Mouse (Mus musculus) midbrain, embryonic 13.5 days (tissue): ENCODE data around the gene Miga1. TPM values are rescaled to one million over a fixed set of nuclear protein-coding genes. Genes with fewer than 3 reads are reported as not detected.
"Not testable (repeated sequence)": the region's sequence is repeated elsewhere in the genome, so short reads cannot be mapped to it uniquely, and the experiment has no call there.

ENCODE experiments used
- ATAC-seq: fragments of 200-750 bp; cut with Nextera tagmentation; 2 replicates; pipeline ENCODE4 v1.8.0; 2017; ENCODE audit warnings: mild to moderate bottlenecking, moderate TSS enrichment, moderate library complexity
- H3K27ac ChIP-seq: fragments of 300-500 bp; sonication (generic); 2 replicates; pipeline ENCODE4 v1.5.1; 2015; ENCODE audit warnings: inconsistent platforms, mild to moderate bottlenecking, moderate library complexity
- H3K27me3 ChIP-seq: fragments of 300-500 bp; sonication (generic); 2 replicates; pipeline ENCODE4 v1.6.1; 2015; ENCODE audit warnings: mild to moderate bottlenecking, inconsistent platforms
- H3K36me3 ChIP-seq: fragments of 300-500 bp; sonication (generic); 2 replicates; pipeline ENCODE4 v1.6.1; 2015; ENCODE audit warnings: mild to moderate bottlenecking, inconsistent platforms
- H3K4me1 ChIP-seq: fragments of 300-500 bp; sonication (generic); replicated peaks from 2 replicates; pipeline ENCODE4 v1.6.1; 2015; ENCODE audit warnings: inconsistent platforms
- H3K4me2 ChIP-seq: fragments of 300-500 bp; sonication (generic); replicated peaks from 2 replicates; pipeline ENCODE4 v1.6.1; 2015; ENCODE audit warnings: moderate library complexity, mild to moderate bottlenecking, inconsistent platforms
- H3K4me3 ChIP-seq: fragments of 300-500 bp; sonication (generic); replicated peaks from 2 replicates; pipeline ENCODE4 v1.5.1; 2015; ENCODE audit warnings: mild to moderate bottlenecking, inconsistent platforms
- H3K9ac ChIP-seq: fragments of 300-500 bp; sonication (generic); replicated peaks from 2 replicates; pipeline ENCODE4 v1.6.1; 2015; ENCODE audit warnings: mild to moderate bottlenecking, inconsistent platforms
- H3K9me3 ChIP-seq: fragments of 300-500 bp; sonication (generic); 2 replicates; pipeline ENCODE4 v1.6.1; 2016; ENCODE audit warnings: mild to moderate bottlenecking, inconsistent platforms
- WGBS: fragments of 180-500 bp; shearing (Covaris S2); methylation state at CpG from one replicate; pipeline ENCODE4 v1.1.7; 2015; 5-methylcytosine and 5-hydroxymethylcytosine counted together
- polyA plus RNA-seq: library from polyadenylated mRNA; unstranded; fragments of >200 nt; fragmentation: Nextera tagmentation; extraction: Ambion mirVana; gene quantifications from 2 replicates; pipeline ENCODE4 v1.2.1, GENCODE M21; 2015

Gene Miga1
- polyA plus RNA-seq, 1 experiment from 2014 or later: 18.1 TPM

DNA sequence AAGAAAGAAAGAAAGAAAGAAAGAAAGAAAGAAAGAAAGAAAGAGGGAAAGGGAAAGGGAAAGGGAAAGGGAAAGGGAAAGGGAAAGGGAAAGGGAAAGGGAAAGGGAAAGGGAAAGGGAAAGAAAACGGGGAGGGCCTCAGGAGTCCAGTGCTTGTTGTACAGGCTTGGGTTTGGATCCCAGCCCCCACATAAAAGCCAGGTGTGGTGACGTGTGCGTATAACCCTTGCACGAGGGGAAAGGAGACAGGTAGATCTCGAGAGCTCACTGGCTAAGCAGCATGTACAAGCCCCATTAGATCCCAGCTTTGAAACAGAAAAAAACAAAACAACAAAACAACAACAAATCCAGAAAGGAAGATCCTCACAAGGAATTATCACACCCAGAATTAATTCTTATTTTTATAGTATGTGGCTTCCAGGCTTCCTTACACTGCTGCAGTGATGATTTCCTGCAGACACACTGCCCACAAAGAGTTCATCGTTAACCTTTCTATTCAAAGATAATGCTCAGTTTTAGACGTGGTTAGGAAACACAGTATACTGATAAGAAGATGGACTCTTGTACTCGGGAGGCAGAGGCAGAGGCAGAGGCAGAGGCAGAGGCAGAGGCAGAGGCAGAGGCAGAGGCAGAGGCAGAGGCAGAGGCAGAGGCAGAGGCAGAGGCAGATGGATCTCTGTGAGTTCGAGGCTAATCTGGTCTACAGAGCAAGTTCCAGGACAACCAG lies 23.6 kb downstream of the Miga1 start:
- H3K36me3 ChIP-seq: peaks cover 47% of the 10 kb centered on the region
- not testable (repeated sequence) for H3K4me2 ChIP-seq, ATAC-seq, H3K27ac ChIP-seq, H3K27me3 ChIP-seq, H3K9me3 ChIP-seq, H3K9ac ChIP-seq, H3K4me1 ChIP-seq, H3K4me3 ChIP-seq
- 87% methylated on average over 9 of the region's 9 CpGs for WGBS

DNA sequence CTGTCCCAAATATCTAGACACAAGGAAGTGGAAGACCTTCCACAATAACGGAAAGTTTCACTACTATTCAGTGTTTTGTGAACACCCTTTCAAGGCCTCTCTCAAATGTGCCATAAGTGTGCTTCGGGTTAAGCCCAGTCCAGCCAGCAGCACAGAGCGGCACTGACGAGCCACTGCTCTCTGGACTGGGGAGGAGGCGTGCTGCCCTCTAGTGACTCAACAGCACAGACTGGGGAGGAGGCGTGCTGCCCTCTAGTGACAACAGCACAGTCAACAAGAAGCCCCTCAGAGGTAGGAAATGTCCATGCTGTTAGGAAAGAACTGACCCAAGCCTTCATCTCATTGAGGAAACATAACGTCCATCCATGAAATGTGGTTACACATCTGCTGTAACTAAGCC lies 24.6 kb downstream of the Miga1 start:
- WGBS: 9% methylated on average over 7 of the region's 7 CpGs
- Histone ChIP-seq H3K9ac (no peak overlapping the region), H3K27me3 (no peaks in the 10 kb centered on the region), H3K27ac (no peak overlapping the region), H3K4me2 (no peak overlapping the region), H3K36me3 (peaks cover 40% of the 10 kb centered on the region), H3K9me3 (no peaks in the 10 kb centered on the region), H3K4me3 (no peak overlapping the region), H3K4me1 (no peaks in the 10 kb centered on the region)
- peak; percentile 92 for ATAC-seq

DNA sequence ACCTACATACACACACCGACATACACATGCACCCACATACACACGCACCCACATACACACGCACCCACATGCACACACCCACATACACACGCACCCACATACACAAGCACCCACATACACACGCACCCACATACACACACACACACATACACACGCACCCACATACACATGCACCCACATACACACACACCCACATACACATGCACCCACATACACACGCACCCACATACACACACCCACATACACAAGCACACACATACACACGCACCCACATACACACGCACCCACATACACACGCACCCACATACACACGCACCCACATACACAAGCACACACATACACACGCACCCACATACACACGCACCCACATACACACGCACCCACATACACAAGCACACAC lies 25.5 kb downstream of the Miga1 start:
- peaks cover 45% of the 10 kb centered on the region for H3K36me3 ChIP-seq
- not testable (repeated sequence) for H3K4me2 ChIP-seq, H3K4me1 ChIP-seq, ATAC-seq, H3K27ac ChIP-seq, H3K27me3 ChIP-seq, H3K4me3 ChIP-seq, H3K9me3 ChIP-seq, H3K9ac ChIP-seq
- WGBS: 79% methylated on average over 14 of the region's 14 CpGs

DNA sequence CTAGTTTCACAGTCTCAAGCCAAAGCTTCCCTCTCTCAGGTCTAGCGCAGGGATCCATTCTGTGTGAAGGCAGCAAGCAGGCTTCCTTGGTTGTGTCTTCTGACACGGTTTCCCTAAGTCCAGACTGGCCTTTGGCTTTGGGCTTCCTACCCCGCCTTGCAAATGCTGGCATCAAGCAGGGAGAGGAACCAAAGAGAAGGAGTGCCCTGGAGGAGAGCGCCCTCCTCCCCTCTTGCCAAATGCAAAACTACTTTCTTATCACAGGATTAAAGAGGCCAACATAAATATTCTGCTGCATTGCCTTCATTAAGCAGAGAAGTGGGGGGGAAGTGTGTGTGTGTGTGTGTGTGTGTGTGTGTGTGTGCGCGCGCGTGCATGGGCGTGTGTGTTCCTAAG lies 31.0 kb downstream of the Miga1 start:
- Histone ChIP-seq H3K4me2 (no peak overlapping the region), H3K4me3 (no peak overlapping the region), H3K9me3 (no peaks in the 10 kb centered on the region), H3K4me1 (no peaks in the 10 kb centered on the region), H3K27me3 (no peaks in the 10 kb centered on the region), H3K36me3 (peaks cover 53% of the 10 kb centered on the region), H3K9ac (0 out of 2 replicates have a peak overlapping the region, but pooled peaks have one; percentile 10), H3K27ac (no peak overlapping the region)
- ATAC-seq: no peak
- WGBS: 95% methylated on average over 9 of the region's 9 CpGs

DNA sequence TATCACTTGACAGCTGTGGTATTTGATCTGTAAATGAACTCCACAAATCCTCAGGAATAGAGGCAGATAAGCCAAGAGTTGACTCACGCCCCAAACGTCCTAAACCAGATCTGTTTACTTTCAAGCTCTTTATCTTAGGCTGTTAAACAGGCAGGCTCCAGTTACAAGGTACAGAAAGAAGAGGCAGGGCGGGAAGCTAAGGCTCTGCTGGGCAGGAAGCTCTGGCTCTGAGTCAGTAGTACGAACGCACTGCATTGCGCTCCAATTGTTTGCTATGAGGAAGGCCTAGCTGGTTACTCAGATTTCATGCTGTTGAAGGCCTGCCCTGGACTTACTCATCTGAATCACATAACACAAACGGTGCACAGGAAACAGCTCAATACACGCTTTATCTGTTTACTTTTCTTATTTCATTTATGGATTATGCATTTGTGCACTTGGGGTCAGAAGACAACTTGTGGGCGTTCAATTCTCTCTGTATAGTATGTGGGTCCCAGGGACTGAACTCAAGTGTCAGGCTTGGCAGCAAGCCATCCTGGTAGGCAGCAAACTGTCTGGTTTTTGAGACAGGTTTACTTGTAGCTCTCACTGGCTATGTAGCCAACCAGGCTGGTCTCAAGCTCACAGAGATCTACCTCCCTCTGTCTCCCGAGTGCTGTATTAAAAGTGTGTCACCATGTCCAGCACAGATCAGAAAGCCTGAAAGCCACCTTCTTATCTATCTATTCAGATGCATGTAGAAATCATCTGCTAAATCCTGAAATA lies 31.5 kb downstream of the Miga1 start:
- Histone ChIP-seq H3K4me1 (no peaks in the 10 kb centered on the region), H3K4me2 (no peak overlapping the region), H3K4me3 (no peak overlapping the region), H3K27me3 (no peaks in the 10 kb centered on the region), H3K36me3 (peaks cover 53% of the 10 kb centered on the region), H3K27ac (no peak overlapping the region), H3K9ac (no peak overlapping the region), H3K9me3 (no peaks in the 10 kb centered on the region)
- ATAC-seq: no peak
- WGBS: 74% methylated on average over 10 of the region's 10 CpGs

DNA sequence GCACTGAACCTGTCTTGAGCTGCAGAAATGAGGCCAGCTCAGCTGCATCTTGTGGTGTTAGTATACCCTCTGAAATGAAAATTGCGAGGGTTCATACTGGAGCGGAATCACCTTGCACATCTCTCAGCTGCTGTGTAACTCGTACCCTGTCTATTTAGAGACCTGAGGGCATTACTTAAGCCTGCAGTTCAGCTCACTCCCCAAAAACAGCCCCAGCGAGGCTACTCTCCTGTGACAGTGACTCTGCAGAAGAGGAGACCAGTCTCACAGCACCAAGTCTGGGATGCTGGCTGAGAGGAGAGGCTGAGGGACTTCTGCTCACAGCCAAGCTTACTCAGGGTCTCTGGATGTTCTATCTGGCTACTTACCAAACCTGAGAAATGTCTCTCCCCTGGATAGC lies 34.2 kb downstream of the Miga1 start:
- no peaks in the 10 kb centered on the region for H3K4me1 ChIP-seq
- peaks cover 54% of the 10 kb centered on the region for H3K36me3 ChIP-seq
- no peak overlapping the region for H3K4me3 ChIP-seq
- H3K27ac ChIP-seq: no peak overlapping the region
- H3K9me3 ChIP-seq: no peaks in the 10 kb centered on the region
- no peak overlapping the region for H3K9ac ChIP-seq
- WGBS: 92% methylated on average over 4 of the region's 4 CpGs
- H3K4me2 ChIP-seq: no peak overlapping the region
- no peaks in the 10 kb centered on the region for H3K27me3 ChIP-seq
- no peak for ATAC-seq

DNA sequence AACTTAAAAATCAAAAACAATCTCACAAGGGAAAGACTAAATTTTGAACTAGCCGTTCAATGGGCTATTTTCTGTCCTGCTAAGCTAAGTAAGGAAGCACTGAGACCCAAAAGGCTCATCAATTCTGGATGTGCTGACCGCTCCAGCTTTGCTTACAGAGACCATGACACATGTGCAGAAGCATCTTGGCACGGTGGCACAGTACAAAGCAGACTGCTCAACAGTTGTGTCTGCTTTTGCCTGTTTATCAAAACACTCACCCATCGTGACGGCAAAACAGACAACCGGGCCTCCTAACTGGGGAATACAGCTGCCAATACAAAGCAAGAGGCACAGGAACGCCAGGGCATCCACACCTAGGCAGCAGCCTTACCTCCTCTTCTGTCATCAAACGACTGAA lies 35.1 kb downstream of the Miga1 start:
- 92% methylated on average over 8 of the region's 8 CpGs for WGBS
- H3K4me3 ChIP-seq: no peak overlapping the region
- H3K9me3 ChIP-seq: no peaks in the 10 kb centered on the region
- H3K4me2 ChIP-seq: no peak overlapping the region
- ATAC-seq: no peak
- no peaks in the 10 kb centered on the region for H3K4me1 ChIP-seq
- peaks cover 56% of the 10 kb centered on the region for H3K36me3 ChIP-seq
- no peak overlapping the region for H3K27ac ChIP-seq
- H3K9ac ChIP-seq: no peak overlapping the region
- H3K27me3 ChIP-seq: no peaks in the 10 kb centered on the region

DNA sequence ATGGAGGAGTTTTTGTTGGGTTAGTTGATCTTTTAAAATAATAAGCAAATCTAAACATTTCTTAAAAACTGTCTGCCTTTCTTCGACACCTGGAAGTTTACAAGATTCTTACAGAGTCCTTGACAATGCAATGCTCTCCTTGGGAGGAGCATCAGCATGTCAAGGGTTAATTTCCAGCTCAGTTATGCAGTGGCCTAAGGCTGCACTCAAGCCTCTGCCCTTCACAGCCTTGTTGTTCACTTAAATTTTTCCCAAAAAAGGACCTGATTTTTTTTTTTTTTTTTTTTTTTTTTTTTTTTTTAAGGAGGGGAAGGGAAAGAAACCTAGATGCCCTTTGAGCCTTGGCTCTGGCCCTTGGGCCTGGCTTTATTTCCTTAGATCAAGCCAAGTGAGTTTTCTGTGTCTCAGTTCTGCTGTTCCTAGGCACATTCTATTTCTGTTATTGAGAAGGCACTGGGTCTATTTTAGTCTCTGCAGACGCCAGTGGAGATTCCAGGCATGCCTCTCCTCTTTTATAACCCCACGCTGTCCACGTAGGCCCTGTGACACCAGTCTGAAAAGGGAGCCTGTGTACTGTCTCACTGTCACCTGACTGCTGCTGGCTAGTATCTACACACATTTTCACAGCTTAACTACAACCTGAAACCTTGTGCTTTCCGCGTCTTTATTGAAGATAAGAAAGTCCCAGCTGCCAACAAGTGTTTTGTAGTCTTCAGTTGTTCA lies 36.0 kb downstream of the Miga1 start:
- Histone ChIP-seq H3K9ac (no peak overlapping the region), H3K4me3 (no peak overlapping the region), H3K36me3 (peaks cover 50% of the 10 kb centered on the region), H3K4me2 (no peak overlapping the region), H3K4me1 (no peaks in the 10 kb centered on the region), H3K27me3 (no peaks in the 10 kb centered on the region), H3K9me3 (no peaks in the 10 kb centered on the region), H3K27ac (no peak overlapping the region)
- 79% methylated on average over 6 of the region's 6 CpGs for WGBS
- ATAC-seq: no peak

DNA sequence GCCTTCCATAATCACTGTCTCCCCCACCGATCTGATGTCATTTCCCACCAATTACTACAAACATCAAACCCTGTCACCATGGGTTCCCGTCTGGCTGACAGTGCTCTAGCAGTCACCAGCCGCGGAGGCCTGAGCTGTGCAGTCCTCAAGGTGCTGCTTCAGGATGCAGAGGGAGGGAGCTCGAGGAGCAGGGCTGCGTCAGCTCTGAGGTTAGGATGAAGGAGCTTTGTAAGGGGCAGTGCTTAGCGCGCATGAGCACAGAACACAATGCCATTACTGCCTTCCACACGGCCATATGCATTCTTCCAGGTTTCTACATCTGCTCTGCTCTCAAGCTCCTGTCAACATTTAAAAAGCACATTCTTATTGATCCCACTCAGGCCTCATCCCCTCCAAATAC lies 37.2 kb downstream of the Miga1 start:
- no peaks in the 10 kb centered on the region for H3K9me3 ChIP-seq
- peaks cover 46% of the 10 kb centered on the region for H3K36me3 ChIP-seq
- H3K4me1 ChIP-seq: no peaks in the 10 kb centered on the region
- 75% methylated on average over 9 of the region's 9 CpGs for WGBS
- no peak overlapping the region for H3K4me2 ChIP-seq
- no peak overlapping the region for H3K27ac ChIP-seq
- ATAC-seq: no peak
- no peak overlapping the region for H3K9ac ChIP-seq
- H3K4me3 ChIP-seq: no peak overlapping the region
- H3K27me3 ChIP-seq: no peaks in the 10 kb centered on the region

DNA sequence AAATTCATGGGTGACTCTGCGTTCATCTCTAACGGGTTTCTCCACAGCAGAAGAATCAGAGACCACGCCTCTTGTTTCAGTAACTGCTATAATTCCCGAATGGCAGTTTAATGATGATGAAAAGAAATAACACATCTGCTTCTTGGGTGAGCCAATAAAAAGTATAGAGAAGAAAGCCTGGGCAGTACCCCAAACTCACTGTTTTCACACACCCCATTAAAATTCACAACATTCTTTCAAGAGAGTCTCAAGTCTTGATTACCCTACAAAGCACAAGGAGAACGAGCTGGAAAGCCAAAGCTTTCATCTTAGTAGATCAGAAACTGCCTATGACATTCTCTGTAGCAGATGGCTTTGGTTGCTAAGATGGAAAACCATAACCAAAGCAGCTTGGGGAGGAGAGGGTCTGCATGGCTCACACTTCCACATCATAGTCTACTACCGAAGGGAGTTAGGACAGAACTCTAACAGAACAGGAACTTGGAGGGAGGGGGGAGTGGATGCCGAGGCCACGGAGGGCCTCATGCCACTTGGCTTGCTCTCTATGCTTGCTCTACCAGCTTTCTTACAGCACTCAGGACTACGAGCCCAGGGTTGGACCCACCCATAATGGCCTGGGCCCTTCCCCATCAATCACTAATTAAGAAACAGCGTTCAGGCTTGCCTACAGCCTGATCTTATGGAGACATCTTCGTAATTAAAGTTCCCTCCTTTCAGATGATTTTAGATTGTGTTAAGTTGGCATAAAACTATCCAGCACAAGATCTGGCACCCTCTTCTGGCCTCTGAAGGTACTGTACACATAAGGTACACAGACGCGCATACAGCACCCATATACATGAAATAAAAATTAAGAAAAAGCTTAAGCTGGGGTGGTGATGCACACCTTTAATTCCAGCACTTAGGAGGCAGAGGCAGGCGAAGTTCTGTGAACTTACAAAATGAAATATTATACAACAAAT lies 39.5 kb downstream of the Miga1 start:
- Histone ChIP-seq H3K36me3 (peaks cover 51% of the 10 kb centered on the region), H3K4me1 (no peaks in the 10 kb centered on the region), H3K27me3 (no peaks in the 10 kb centered on the region), H3K4me2 (no peak overlapping the region), H3K9me3 (no peaks in the 10 kb centered on the region), H3K27ac (no peak overlapping the region), H3K9ac (no peak overlapping the region), H3K4me3 (no peak overlapping the region)
- ATAC-seq: no peak
- 89% methylated on average over 14 of the region's 14 CpGs for WGBS

DNA sequence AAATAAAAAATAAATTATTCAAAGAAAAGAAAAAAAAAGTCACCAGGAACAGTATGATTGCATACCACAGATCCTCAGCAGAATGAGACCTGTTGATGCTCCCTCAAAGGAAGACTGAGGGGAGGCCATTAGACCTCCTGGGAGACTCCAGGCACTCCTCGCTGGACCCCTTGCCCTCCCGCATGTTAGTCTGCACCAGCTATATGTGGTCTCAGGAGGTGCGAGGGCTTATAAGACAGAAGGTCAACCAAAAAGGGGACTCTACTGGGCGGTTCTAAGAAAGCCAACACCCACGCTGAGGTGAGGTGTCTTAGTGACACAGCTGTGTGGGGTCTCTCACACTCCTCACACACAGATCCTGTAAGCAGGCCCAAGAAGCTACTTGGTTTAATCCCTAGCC lies 44.3 kb downstream of the Miga1 start:
- WGBS: 94% methylated on average over 5 of the region's 5 CpGs
- Histone ChIP-seq H3K4me3 (no peak overlapping the region), H3K4me2 (no peak overlapping the region), H3K9me3 (no peaks in the 10 kb centered on the region), H3K27ac (no peak overlapping the region), H3K36me3 (peaks cover 57% of the 10 kb centered on the region), H3K27me3 (no peaks in the 10 kb centered on the region), H3K4me1 (no peaks in the 10 kb centered on the region), H3K9ac (no peak overlapping the region)
- no peak for ATAC-seq
